Mouse (Mus musculus) thymus, postnatal 25 days (tissue): ENCODE measurements around the gene Catip.

Experiments
- DNase-seq: peaks from one replicate; pipeline ENCODE4 v3.0.0; 2022

Catip gene

GRCm38 (mm10) chr1:74343161-74343560, 18.7 kb upstream of the Catip start:
- DNase-seq: no peak

GRCm38 (mm10) chr1:74344163-74344916, 17.6 kb upstream of the Catip start:
- DNase-seq: no peak

GRCm38 (mm10) chr1:74351185-74351769, 10.6 kb upstream of the Catip start:
- no peak for DNase-seq

GRCm38 (mm10) chr1:74352532-74353096, 9.3 kb upstream of the Catip start:
- no peak for DNase-seq

GRCm38 (mm10) chr1:74353453-74354229, 8.3 kb upstream of the Catip start:
- no peak for DNase-seq

- DNase-seq: no peak
Measured at GRCm38 (mm10) chr1:74357531-74357930, 4.4 kb upstream of the Catip start.

GRCm38 (mm10) chr1:74359952-74360517, 1.9 kb upstream of the Catip start:
- no peak for DNase-seq

- no peak for DNase-seq
Measured at GRCm38 (mm10) chr1:74362325-74363229, 669 bp downstream of the Catip start.

- no peak for DNase-seq
Measured at GRCm38 (mm10) chr1:74363437-74363836, 1.5 kb downstream of the Catip start.

GRCm38 (mm10) chr1:74364270-74364669, 2.4 kb downstream of the Catip start:
- no peak for DNase-seq

GRCm38 (mm10) chr1:74367886-74368645, 6.2 kb downstream of the Catip start:
- DNase-seq: peak; percentile 18

GRCm38 (mm10) chr1:74370040-74370439, 8.1 kb downstream of the Catip start:
- DNase-seq: no peak

GRCm38 (mm10) chr1:74373372-74373771, 11.5 kb downstream of the Catip start:
- DNase-seq: no peak

- no peak for DNase-seq
Measured at GRCm38 (mm10) chr1:74374980-74375379, 13.1 kb downstream of the Catip start, which contains the start of gene Slc11a1. Slc11a1 (plus strand) TSS chr1:74375195.

GRCm38 (mm10) chr1:74375561-74375960, 13.7 kb downstream of the Catip start:
- DNase-seq: no peak

- no peak for DNase-seq
Measured at GRCm38 (mm10) chr1:74376396-74376795, 14.5 kb downstream of the Catip start.

- DNase-seq: no peak
Measured at GRCm38 (mm10) chr1:74379058-74379504, 17.2 kb downstream of the Catip start.

GRCm38 (mm10) chr1:74380484-74380883, 18.6 kb downstream of the Catip start:
- DNase-seq: no peak

- DNase-seq: no peak
Measured at GRCm38 (mm10) chr1:74381588-74382021, 19.7 kb downstream of the Catip start.

GRCm38 (mm10) chr1:74383385-74383784, 21.5 kb downstream of the Catip start:
- no peak for DNase-seq

GRCm38 (mm10) chr1:74384525-74384924, 22.6 kb downstream of the Catip start:
- DNase-seq: no peak
